Mouse (Mus musculus): ENCODE data around the gene Pck1.

- TF ChIP-seq CTCF (IDR thresholded peaks at IDR 0.05; ENCODE audit: control insufficient read depth, insufficient read depth, insufficient read length) (no peak), MYOG (IDR thresholded peaks at IDR 0.05; ENCODE audit: control insufficient read depth, extremely low read depth, insufficient read length) (no peak), MYOD1 (IDR thresholded peaks at IDR 0.05; ENCODE audit: control insufficient read depth, insufficient read length, low read depth) (no peak), MAX (IDR thresholded peaks at IDR 0.05) (no peak), USF1 (IDR thresholded peaks at IDR 0.05; ENCODE audit: low read depth) (no peak)
Measured at GRCm38 (mm10) chr2:173106889-173107785, 45.7 kb upstream of the Pck1 start.
